Mouse (Mus musculus) thymus, postnatal 4 days (tissue): ENCODE results near the gene Spns2.

Experiments used
- DNase-seq: peaks from one replicate; pipeline ENCODE4 v3.0.0; 2021

Gene Spns2

GRCm38 (mm10) chr11:72497367-72497766 is 7.7 kb upstream of the Spns2 start:
- no peak for DNase-seq

GRCm38 (mm10) chr11:72496775-72497174 is 7.1 kb upstream of the Spns2 start:
- no peak for DNase-seq

DNA sequence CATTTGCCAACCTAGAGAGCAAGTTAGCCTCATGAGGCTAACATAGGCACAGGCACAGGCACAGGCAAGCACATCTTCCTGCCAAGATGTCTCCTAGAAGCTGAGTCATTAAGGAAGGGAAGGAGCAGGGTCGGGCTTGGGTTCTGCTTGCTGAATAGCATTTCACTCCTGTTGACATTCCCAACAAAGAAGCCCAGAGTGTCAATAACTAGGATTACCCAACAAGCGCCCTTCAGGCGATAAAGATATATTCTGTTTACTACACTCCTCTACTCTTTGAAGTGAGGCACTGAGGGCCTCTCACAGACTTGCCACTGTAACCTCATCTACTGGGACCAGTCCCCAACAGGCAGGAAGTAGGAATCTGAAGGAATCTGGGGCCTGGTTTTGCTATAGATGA is 6.4 kb upstream of the Spns2 start:
- DNase-seq: no peak

DNA sequence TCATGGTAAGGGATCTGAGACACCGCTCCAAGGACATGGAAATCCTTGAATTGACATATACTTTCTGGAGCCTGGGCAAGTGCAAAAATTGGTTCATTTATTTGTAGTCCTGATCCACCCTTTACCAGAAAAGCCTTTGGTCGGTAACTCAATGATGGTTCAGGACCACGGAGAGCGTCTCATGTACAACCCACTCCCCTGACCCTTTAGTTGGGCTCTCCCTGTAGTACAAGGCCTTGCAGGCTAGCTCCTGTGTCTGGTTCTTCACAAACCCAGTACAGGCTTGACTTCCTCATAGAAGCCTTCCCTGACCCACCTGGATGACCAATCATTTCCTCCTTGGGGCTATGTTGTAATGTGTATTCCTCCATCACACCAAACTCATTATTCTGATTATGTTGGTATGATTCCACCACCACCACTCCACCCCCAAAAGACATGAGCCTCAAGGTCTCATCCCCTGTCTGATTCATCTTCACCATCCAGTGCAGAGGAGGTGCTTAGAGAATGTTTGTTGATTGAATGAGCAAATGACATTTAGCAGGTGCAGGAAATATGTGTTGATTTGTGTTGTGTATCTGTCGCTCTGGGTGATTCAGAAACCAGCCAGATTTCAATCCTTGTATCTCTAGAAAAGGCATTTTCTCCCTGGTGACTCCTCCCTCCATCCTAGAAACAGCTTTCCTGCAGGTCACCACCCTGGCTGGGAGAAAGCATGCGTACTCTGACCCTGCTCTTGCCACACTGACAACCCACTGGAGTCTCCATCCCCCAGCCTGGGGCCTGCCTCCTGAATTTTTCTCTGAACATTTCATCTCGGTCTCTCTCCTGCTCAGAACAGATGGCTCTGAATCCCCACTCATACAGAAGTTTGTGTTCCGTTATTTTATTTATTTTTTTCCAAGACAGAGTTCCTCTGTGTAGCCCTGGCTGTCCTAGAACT is 4.6 kb upstream of the Spns2 start:
- DNase-seq: peak; percentile 47

- no peak for DNase-seq
These were observed 1.6 kb upstream of the Spns2 start for GRCm38 (mm10) chr11:72491130-72491960.

DNA sequence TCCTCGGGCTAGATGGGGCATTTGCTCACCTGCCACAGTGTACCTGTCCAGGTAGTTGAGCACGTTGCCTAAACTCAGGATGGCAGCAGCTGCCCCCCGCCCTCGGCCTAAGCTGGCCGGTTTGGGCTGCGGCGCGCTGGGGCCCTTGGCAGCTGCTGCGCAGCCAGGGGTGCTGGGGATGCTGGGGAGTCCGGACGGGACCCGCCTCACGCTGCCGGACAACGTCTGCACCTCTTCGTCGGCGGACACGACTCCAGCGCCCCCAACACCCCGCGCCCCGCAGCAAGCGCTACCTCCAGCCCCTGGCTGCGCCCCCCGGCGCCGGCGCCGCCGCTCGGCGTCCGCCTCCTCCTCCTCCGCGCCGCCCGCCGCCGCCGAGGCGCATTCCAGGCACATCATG is 307 bp downstream of the Spns2 start:
- no peak for DNase-seq

DNA sequence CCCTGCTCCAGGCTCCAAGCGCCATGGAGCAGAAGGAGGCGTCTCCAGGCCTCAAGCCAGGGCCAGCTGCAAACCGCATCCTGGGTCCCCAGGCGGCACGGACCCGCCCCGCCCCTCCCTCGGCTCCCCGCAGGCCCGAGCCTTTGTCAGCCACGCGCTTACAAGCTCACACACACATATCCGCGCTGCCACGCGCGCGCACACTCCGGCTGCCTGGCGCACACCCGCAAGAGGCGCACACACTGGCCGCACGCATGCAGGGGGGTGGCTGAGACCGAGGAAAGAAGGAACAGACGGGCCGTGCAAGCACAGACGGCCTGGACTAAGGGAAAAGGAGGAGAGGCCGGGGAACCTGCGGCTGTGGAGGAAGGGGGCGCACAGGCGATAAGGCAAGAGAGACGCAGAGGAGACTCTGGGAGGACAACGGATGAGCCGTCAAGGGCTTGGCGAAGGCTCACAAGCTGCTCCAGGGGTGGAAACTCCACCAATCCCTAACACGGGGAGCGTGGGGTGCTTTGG is 892 bp downstream of the Spns2 start:
- DNase-seq: peak; percentile 34

DNA sequence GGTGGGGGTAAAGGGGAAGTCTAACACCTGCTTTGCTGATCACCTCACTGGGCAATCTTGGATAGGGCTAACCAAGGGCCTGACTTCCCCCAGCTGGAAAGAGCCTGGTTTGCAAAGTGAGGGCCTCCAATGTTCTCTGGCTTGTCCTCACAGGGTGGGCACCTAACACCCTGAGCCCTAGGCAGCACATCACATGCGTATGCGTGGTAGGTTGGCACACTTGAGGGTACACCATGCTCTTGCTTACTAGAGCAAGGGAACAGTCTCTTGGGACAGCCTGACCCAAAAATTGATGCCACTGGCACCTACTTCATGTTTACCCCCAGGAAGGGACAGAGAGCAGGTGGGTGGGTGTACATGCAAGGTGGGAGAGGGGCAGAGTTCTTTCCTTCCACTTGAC is 2.0 kb downstream of the Spns2 start:
- no peak for DNase-seq

DNA sequence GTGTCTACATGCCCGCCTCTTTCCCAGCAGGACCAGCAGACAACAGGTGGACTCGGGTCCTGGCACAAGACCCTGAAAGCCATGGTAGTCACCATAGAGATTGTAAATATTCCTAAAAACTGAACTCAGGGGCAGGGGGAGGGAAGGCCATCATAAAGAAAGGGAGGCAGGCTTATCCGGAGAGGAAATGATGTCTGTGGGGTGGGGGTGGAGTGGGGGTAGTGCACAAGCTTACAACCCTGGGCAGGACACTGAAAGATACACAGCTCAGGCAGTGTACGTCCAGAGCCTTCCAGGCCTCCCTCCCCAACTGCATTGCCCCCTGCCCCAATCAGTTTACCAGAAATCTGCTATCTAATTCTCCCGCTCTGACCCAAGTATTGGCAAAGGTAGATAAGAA is 2.5 kb downstream of the Spns2 start:
- no peak for DNase-seq

DNA sequence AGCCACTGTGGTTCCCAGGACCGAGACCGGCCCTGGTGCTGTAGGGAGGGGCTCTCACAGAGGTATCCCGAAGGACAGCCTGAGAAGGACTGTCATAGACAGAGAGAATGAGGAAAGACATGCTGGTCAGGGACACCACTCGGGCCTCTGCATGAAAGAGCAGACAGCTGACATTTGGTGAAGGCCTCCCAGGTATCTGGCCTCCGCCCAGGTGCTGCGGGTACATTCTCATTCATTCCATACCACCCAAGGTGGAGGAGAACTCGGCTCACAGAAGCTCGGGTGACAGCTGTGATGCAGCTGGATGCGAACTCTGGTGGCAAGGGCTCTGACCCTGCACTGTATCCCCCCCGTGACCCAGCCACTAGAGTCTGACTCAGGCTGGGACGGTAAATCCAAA is 3.7 kb downstream of the Spns2 start:
- DNase-seq: no peak

- no peak for DNase-seq
These were observed 4.5 kb downstream of the Spns2 start for GRCm38 (mm10) chr11:72485157-72485556.

DNA sequence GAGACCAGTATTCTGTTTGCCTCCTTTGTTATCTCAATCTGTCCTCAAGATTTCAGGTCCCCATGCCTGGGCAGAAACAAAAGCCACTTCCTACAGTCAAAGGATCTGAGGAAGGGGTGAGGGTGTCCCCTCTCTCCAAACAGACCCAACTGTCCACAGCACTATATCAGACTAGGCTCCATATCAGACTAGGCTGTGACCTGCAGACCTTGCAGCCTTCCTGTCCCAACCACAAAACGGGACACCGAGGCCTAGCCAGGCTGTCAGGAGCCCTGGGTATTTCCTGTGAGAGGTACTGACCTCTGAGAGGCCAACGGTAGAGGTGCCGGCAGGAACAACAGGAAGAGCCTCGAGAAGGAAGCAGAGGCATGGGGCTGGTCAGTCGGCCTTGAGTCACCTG is 5.2 kb downstream of the Spns2 start:
- DNase-seq: no peak

DNA sequence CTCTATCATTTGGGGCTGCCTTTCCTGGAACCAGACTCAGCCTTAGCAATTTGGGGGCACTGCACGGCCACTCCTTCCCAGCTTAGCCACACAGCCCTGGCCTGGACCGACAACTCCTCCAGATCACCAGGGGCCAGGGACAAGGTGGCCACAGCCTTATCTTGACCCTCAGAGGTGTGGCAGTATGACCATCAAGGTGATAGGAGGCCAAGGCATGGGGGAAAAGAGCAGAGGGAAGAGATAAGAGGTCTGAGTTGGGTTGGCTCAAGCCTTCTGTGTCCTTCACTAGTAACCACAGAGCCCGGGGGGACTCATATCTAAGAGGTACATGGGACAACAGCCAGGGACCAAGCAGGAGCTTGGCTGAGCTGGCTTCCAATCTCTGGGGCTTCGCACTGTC is 7.8 kb downstream of the Spns2 start:
- DNase-seq: no peak

DNA sequence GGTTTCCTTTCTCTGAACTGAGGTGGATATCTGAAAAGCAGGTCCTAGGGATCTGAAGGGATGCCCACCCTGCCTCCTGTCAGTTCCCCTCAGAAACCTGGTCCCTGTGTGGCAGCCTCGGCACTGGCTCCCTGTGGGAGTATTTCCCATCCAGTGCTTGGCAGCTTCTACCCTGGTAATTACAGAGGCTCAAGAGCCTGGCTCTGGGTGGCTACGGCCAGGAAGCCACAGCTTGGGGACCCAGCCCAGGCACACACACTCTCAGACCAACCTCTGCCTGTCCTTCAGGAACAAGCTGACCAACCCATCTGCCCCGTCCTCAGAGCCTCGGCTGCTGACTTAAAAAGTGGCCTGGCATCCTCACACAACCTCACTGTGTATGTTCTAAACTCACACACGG is 8.4 kb downstream of the Spns2 start:
- no peak for DNase-seq

DNA sequence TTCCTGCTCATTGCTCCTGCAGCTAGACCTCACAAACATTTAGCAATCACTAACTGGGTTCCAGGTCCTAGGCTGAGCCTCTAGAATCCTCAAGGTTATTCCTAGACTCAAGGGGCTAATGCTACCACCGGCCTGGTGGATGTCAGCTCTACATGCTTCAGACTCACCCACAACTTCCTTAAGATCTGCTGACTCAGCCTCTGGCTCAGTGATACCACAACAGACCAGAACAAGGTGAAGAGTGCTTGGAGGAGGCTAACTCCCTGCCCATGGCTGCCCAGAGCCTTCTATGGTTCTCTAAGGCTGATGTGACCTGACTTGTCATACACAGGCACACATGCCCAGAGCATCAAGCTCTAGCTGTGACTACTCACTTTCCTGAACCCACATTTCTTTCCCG is 10.2 kb downstream of the Spns2 start:
- DNase-seq: no peak

DNA sequence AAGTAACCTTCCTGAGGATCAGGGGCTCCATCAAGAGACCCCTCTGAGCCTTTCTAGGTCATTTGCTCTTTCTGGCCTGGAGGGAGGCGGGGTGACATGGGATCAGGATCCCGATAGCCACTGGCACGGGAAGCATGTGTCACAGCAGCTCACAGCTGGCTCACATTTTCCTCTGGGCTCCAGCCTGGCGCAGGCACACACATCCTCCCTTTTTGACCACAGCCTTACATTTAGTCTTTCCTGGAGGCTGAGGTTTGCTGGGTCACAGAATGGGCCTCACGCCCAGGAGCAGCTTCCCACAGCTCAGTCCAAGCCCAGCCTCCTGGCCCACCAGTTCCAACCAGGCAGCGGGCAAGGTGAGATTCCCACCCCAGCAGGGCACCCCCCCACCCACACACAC is 11.5 kb downstream of the Spns2 start:
- no peak for DNase-seq

GRCm38 (mm10) chr11:72477653-72478052 is 12.1 kb downstream of the Spns2 start:
- DNase-seq: no peak

DNA sequence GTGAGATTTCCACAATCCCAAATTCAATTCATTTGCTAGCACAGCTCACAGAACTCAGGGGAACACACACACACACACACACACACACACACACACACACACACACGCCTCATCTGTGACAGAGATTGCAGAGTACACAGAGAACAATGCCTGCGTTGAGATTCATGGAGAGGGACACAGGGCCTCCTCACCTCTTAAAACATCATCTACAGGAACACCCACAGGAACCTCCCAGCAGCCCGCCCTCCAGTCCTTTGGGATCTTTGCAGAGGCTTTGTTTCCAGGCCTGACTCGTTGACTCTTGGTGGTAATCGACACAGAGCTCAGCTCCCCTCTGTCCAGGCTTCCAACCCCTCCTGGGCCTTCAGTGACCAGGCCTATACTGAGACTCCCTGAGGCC is 12.5 kb downstream of the Spns2 start:
- no peak for DNase-seq

DNA sequence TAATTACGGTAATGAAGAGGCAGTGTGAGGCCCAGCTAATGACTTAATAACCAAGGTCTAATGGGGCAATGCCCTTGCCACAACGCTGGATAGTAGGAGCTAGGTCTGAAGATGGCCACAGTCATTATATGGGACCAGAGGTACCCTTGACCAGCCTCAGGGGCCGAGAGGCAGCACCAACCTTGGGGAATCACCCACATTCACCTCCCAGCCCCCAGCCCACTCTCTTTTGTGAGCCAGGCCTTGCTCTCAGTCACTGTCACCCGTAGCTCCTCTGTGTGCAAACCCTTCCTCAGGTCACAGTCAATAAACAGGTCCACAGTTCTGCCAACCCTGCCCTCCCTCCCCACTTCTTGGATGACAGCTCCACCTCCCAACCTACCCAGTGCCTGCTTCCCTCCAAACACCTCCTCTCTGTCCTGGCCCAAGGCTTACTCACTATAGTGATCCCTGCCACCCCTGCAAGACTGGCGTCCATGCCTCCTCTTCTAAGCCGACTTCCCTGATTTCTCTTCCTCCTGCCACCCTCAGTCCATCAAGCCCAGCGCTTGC is 13.6 kb downstream of the Spns2 start:
- no peak for DNase-seq

GRCm38 (mm10) chr11:72475408-72475807 is 14.3 kb downstream of the Spns2 start:
- DNase-seq: no peak

DNA sequence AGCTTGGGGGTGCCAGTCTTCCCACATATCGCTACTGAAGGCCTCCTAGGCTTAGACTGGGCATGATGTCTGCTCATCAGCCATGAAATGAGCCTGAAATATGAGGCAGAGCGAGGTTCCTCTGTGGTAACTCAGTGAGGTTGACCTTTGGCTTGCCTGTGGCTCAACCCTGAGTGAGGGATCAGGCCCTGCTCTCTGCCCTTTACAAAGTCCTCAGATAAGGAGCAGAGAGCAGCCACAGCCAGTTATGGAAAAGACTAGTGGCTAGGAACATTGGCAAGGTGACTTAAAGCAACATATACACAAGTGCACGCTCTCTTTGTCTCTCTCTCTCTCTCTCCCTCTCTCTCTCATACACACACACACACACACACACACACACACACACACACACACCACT is 14.8 kb downstream of the Spns2 start:
- DNase-seq: no peak

DNA sequence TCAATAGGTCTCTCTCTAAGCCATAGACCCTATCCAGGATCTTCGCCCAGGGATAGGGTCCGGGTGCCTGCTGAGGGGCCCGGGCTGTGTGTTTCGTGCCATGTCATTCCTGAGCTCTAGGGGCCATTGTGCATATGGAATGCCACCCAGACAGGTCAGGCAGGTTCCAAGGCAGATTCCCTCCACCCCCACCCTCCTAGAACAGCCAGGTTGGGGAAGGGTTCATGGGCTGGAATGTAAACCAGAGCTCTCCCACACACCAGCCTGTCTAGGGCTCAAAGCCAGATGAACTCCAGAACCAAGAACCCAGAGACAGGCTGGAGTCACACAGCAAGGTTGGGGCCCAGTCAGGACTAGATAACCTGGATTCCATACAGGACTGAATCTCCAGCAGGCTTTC is 16.2 kb downstream of the Spns2 start:
- no peak for DNase-seq

GRCm38 (mm10) chr11:72471381-72471780 is 18.3 kb downstream of the Spns2 start:
- no peak for DNase-seq

GRCm38 (mm10) chr11:72470004-72470403 is 19.7 kb downstream of the Spns2 start:
- DNase-seq: no peak
